Mouse (Mus musculus) limb, embryonic 14.5 days (tissue): ENCODE measurements around the gene Eps8l1. TPM values are rescaled to one million over a fixed set of nuclear protein-coding genes. Genes with fewer than 3 reads are reported as not detected.

Experiments used
- ATAC-seq: fragments of 200-750 bp; cut with Nextera tagmentation; 2 replicates; pipeline ENCODE4 v1.8.0; 2017; ENCODE audit warnings: low read depth, moderate number of reproducible peaks, moderate TSS enrichment; ENCODE audit not compliant: low FRiP score
- DNase-seq: peaks from one replicate; pipeline ENCODE4 v3.0.0-alpha.2; 2015; ENCODE audit warnings: low spot score
- H3K27ac ChIP-seq: fragments of 300-500 bp; sonication (generic); replicated peaks from 2 replicates; pipeline ENCODE4 v1.5.1; 2014; ENCODE audit warnings: low read depth, mild to moderate bottlenecking, low read length, moderate library complexity, mixed read lengths
- H3K27me3 ChIP-seq: fragments of 300-500 bp; sonication (generic); 2 replicates; pipeline ENCODE4 v1.6.1; 2014; ENCODE audit warnings: low read length, mixed read lengths; ENCODE audit not compliant: control insufficient read depth, insufficient read depth
- H3K36me3 ChIP-seq: fragments of 300-500 bp; sonication (generic); 2 replicates; pipeline ENCODE4 v1.6.1; 2014; ENCODE audit warnings: mild to moderate bottlenecking, low read length, moderate library complexity, mixed read lengths; ENCODE audit not compliant: control insufficient read depth, insufficient read depth
- H3K4me1 ChIP-seq: fragments of 300-500 bp; sonication (generic); 2 replicates; pipeline ENCODE4 v1.6.1; 2014; ENCODE audit warnings: antibody characterized with exemption, low read length, mixed read lengths; ENCODE audit not compliant: control insufficient read depth, insufficient read depth
- H3K4me2 ChIP-seq: fragments of 300-500 bp; sonication (generic); replicated peaks from 2 replicates; pipeline ENCODE4 v1.6.1; 2014; ENCODE audit warnings: low read depth, mild to moderate bottlenecking, low read length, moderate library complexity; ENCODE audit not compliant: severe bottlenecking
- H3K4me3 ChIP-seq: fragments of 300-500 bp; sonication (generic); replicated peaks from 2 replicates; pipeline ENCODE4 v1.5.1; 2014; ENCODE audit warnings: low read length
- H3K9ac ChIP-seq: fragments of 300-500 bp; sonication (generic); 2 replicates; pipeline ENCODE4 v1.6.1; 2014; ENCODE audit warnings: mild to moderate bottlenecking, low read depth, low read length, moderate library complexity; ENCODE audit not compliant: severe bottlenecking
- H3K9me3 ChIP-seq: fragments of 300-500 bp; sonication (generic); 2 replicates; pipeline ENCODE4 v1.6.1; 2016; ENCODE audit warnings: low read length; ENCODE audit not compliant: control insufficient read depth
- POLR2A ChIP-seq: fragments of 200-500 bp; IDR thresholded peaks from 2 replicates; pipeline ENCODE4 v1.8.0; 2012; ENCODE audit warnings: inconsistent platforms, mild to moderate bottlenecking, moderate library complexity, borderline replicate concordance; ENCODE audit not compliant: insufficient read depth, insufficient read length; ENCODE audit errors: extremely low read depth
- WGBS: fragments of 180-500 bp; shearing (Covaris S2); extraction: QIAGEN DNeasy Blood & Tissue Kit; methylation state at CpG from one replicate; pipeline ENCODE4 v1.1.7; 2014; 5-methylcytosine and 5-hydroxymethylcytosine counted together
- polyA plus RNA-seq, 2 experiments: library from polyadenylated mRNA; depleted of rRNA in 1 of 2; stranded (reverse) in 1 of 2; unstranded in 1 of 2; fragments of >200 nt; fragmentation: Nextera tagmentation in 1 of 2; extraction: Ambion mirVana in 1 of 2; gene quantifications; 2 replicates each; pipeline versions ENCODE4 v1.2.1 to v1.2.3; 2012 to 2014

The Eps8l1 gene
- polyA plus RNA-seq, 2 experiments, result 1.9 to 6.9 TPM

GRCm38 (mm10) chr7:4467801-4468200 is 7.3 kb downstream of the Eps8l1 start:
- H3K9me3 ChIP-seq, result no peaks in the 10 kb centered on the region
- no peak overlapping the region for H3K9ac ChIP-seq
- no peaks in the 10 kb centered on the region for H3K36me3 ChIP-seq
- ATAC-seq, result no peak
- no peak overlapping the region for H3K27ac ChIP-seq
- H3K27me3 ChIP-seq, result peaks cover 22% of the 10 kb centered on the region
- H3K4me3 ChIP-seq, result no peak overlapping the region
- no peak for TF ChIP-seq POLR2A
- DNase-seq, result no peak
- peaks cover 6% of the 10 kb centered on the region; the same call in 1 of the 2 replicates for H3K4me1 ChIP-seq
- no peak overlapping the region for H3K4me2 ChIP-seq
- 63% methylated on average over 3 of the region's 3 CpGs for WGBS

- ATAC-seq, result 0 out of 2 replicates have a peak, but pooled peaks have one; percentile 35
- Histone ChIP-seq H3K27ac (no peak overlapping the region), H3K4me1 (peaks cover 6% of the 10 kb centered on the region; the same call in 1 of the 2 replicates), H3K27me3 (peaks cover 40% of the 10 kb centered on the region), H3K36me3 (no peaks in the 10 kb centered on the region), H3K4me2 (peak overlapping the region; percentile 74), H3K9ac (peak overlapping the region; percentile 39), H3K4me3 (peak overlapping the region; percentile 39), H3K9me3 (no peaks in the 10 kb centered on the region)
- no peak for TF ChIP-seq POLR2A
- DNase-seq, result peak; percentile 49
- 2% methylated on average over 35 of the region's 35 CpGs for WGBS
Measured at GRCm38 (mm10) chr7:4470275-4471178, 10.1 kb downstream of the Eps8l1 start.

GRCm38 (mm10) chr7:4471179-4471555 is 10.7 kb downstream of the Eps8l1 start:
- Histone ChIP-seq H3K4me2 (peak overlapping the region; percentile 74), H3K9me3 (no peaks in the 10 kb centered on the region), H3K4me1 (peaks cover 6% of the 10 kb centered on the region; the same call in 1 of the 2 replicates), H3K27me3 (peaks cover 40% of the 10 kb centered on the region), H3K27ac (no peak overlapping the region), H3K4me3 (peak overlapping the region; percentile 39), H3K36me3 (no peaks in the 10 kb centered on the region), H3K9ac (peak overlapping the region; percentile 39; the same call in 1 of the 2 replicates)
- WGBS, result 1% methylated on average over 24 of the region's 24 CpGs
- ATAC-seq (peak; percentile 84), DNase-seq (peak; percentile 81)
- TF ChIP-seq POLR2A, result no peak

- no peak overlapping the region for H3K4me2 ChIP-seq
- DNase-seq (no peak), ATAC-seq (no peak)
- no peak for TF ChIP-seq POLR2A
- peaks cover 12% of the 10 kb centered on the region for H3K4me1 ChIP-seq
- peaks cover 40% of the 10 kb centered on the region for H3K27me3 ChIP-seq
- H3K36me3 ChIP-seq, result no peaks in the 10 kb centered on the region
- 0 out of 2 replicates have a peak overlapping the region, but pooled peaks have one; percentile 28 for H3K9ac ChIP-seq
- H3K9me3 ChIP-seq, result no peaks in the 10 kb centered on the region
- 13% methylated on average over 18 of the region's 19 CpGs for WGBS
- no peak overlapping the region for H3K4me3 ChIP-seq
- no peak overlapping the region for H3K27ac ChIP-seq
Measured at GRCm38 (mm10) chr7:4473940-4474339, 13.5 kb downstream of the Eps8l1 start.

GRCm38 (mm10) chr7:4478021-4478795 is 17.7 kb downstream of the Eps8l1 start:
- peak; percentile 76; the same call in 1 of the 2 replicates for TF ChIP-seq POLR2A
- DNase-seq, result peak; percentile 93
- Histone ChIP-seq H3K36me3 (peaks cover 18% of the 10 kb centered on the region), H3K4me2 (peak overlapping the region; percentile 70), H3K9ac (peak overlapping the region; percentile 55), H3K9me3 (no peaks in the 10 kb centered on the region), H3K27ac (peak overlapping the region; percentile 84), H3K4me1 (peaks cover 11% of the 10 kb centered on the region), H3K27me3 (peaks cover 14% of the 10 kb centered on the region; the same call in 1 of the 2 replicates), H3K4me3 (peak overlapping the region; percentile 43)
- peak; percentile 96 for ATAC-seq
- WGBS, result under 1% methylated on average over 39 of the region's 39 CpGs
